Mouse (Mus musculus) forebrain, embryonic 16.5 days (tissue): ENCODE data around the gene Alkbh6. TPM values are rescaled to one million over a fixed set of nuclear protein-coding genes. Genes with fewer than 3 reads are reported as not detected.

Experiments
- ATAC-seq: fragments of 200-750 bp; cut with Nextera tagmentation; 2 replicates; pipeline ENCODE4 v1.8.0; 2017; ENCODE audit warnings: mild to moderate bottlenecking, moderate library complexity
- H3K27ac ChIP-seq: fragments of 300-500 bp; sonication (generic); 2 replicates; pipeline ENCODE4 v1.5.1; 2014; ENCODE audit warnings: low read length, control low read depth
- H3K27me3 ChIP-seq: fragments of 300-500 bp; sonication (generic); replicated peaks from 2 replicates; pipeline ENCODE4 v1.6.1; 2014; ENCODE audit warnings: low read length; ENCODE audit not compliant: control insufficient read depth, insufficient read depth
- H3K36me3 ChIP-seq: fragments of 300-500 bp; sonication (generic); 2 replicates; pipeline ENCODE4 v1.6.1; 2014; ENCODE audit not compliant: control insufficient read depth, insufficient read depth
- H3K4me1 ChIP-seq: fragments of 300-500 bp; sonication (generic); replicated peaks from 2 replicates; pipeline ENCODE4 v1.6.1; 2014; ENCODE audit warnings: low read length; ENCODE audit not compliant: control insufficient read depth, insufficient read depth
- H3K4me2 ChIP-seq: fragments of 300-500 bp; sonication (generic); 2 replicates; pipeline ENCODE4 v1.6.1; 2014; ENCODE audit warnings: mild to moderate bottlenecking, low read length, control low read depth
- H3K4me3 ChIP-seq: fragments of 300-500 bp; sonication (generic); replicated peaks from 2 replicates; pipeline ENCODE4 v1.5.1; 2014; ENCODE audit warnings: mild to moderate bottlenecking, low read length, control low read depth
- H3K9ac ChIP-seq: fragments of 300-500 bp; sonication (generic); replicated peaks from 2 replicates; pipeline ENCODE4 v1.6.1; 2014; ENCODE audit warnings: low read depth, low read length, control low read depth
- H3K9me3 ChIP-seq: fragments of 300-500 bp; sonication (generic); 2 replicates; pipeline ENCODE4 v1.6.1; 2016; ENCODE audit warnings: low read length; ENCODE audit not compliant: control insufficient read depth
- WGBS: fragments of 180-500 bp; shearing (Covaris S2); extraction: QIAGEN DNeasy Blood & Tissue Kit; methylation state at CpG from one replicate; pipeline ENCODE4 v1.1.7; 2014; 5-methylcytosine and 5-hydroxymethylcytosine counted together
- polyA plus RNA-seq: library from polyadenylated mRNA; unstranded; fragments of >200 nt; fragmentation: Nextera tagmentation; extraction: Ambion mirVana; gene quantifications from 2 replicates; pipeline ENCODE4 v1.2.1, GENCODE M21; 2015

Gene Alkbh6
- polyA plus RNA-seq, 1 experiment from 2014 or later, result 104 TPM

DNA sequence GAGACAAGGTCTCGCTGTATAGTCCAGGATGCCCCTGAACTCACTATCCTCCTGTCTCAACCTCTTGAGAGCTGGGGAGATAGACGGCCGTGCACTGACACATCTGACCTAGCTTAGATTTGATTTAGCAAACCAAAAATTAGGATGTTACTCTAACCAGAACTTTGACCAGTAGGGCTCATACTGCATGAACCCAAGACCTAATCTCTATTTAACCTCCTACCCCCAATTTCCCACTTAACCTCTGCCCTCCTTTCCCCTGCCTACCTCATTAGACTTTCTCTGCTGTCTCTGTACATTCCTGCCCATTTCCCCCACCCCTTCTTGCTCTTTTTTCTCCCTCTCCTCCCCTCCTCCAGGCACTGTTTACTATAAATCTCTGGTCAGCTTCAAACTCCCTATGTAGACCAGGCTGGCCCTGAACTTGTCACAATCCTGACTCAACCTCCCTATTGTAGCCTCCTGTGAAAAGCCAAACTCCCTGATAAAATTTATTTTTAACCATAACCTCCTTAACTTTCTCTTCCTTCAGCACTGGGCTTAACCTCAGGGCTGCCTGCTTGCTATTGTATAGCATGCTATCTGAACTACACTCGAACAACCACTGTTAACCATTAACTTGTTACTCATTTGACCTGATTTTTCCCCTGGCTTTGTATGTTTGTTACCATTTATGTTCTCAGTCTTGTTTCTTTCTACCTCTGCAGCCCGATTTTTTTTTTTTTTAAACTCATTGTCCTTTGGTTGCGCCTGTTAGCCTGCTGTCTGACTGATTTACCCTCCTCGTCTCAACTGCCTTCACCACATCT is 50.1 kb downstream of the Alkbh6 start:
- peaks cover 40% of the 10 kb centered on the region for H3K4me1 ChIP-seq
- no peaks in the 10 kb centered on the region for H3K9me3 ChIP-seq
- ATAC-seq, result no peak
- no peak overlapping the region for H3K27ac ChIP-seq
- WGBS, result 77% methylated on average over 7 of the region's 7 CpGs
- no peak overlapping the region for H3K4me2 ChIP-seq
- 0 out of 2 replicates have a peak overlapping the region, but pooled peaks have one; percentile 15 for H3K9ac ChIP-seq
- H3K4me3 ChIP-seq, result no peak overlapping the region
- no peaks in the 10 kb centered on the region for H3K27me3 ChIP-seq
- peaks cover 15% of the 10 kb centered on the region for H3K36me3 ChIP-seq

DNA sequence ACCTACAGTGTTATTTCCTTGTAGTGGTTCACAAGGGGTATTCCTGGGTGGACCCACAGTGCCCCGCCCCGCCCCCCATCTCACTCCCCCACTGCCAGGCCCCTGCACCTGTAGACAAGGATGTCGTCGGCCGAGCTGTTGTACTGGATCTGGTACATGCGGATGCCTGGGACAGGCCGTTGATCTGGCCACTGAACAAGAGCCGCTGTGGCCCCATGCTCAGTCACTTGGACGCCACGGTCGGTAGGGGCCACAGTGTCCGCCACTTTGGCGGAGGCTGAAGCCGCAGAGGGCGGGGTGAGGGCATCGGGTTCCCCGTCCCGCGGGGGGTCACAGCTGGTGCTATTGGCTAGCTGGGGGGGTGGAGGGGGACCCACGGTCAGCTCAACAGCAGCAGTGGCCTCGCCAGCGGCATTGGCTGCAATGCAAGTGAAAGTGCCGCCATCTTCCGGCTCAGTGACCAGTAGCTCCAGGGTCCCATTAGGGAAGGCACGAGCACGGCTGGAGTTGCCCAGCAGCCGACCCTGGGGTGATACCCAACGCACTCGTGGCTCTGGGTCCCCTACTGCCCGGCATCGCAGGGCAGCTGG is 50.9 kb downstream of the Alkbh6 start:
- no peak for ATAC-seq
- no peak overlapping the region for H3K27ac ChIP-seq
- H3K9ac ChIP-seq, result no peak overlapping the region
- peaks cover 42% of the 10 kb centered on the region for H3K4me1 ChIP-seq
- no peak overlapping the region for H3K4me2 ChIP-seq
- no peak overlapping the region for H3K4me3 ChIP-seq
- no peaks in the 10 kb centered on the region for H3K9me3 ChIP-seq
- 92% methylated on average over 31 of the region's 31 CpGs for WGBS
- no peaks in the 10 kb centered on the region for H3K27me3 ChIP-seq
- peaks cover 15% of the 10 kb centered on the region for H3K36me3 ChIP-seq

DNA sequence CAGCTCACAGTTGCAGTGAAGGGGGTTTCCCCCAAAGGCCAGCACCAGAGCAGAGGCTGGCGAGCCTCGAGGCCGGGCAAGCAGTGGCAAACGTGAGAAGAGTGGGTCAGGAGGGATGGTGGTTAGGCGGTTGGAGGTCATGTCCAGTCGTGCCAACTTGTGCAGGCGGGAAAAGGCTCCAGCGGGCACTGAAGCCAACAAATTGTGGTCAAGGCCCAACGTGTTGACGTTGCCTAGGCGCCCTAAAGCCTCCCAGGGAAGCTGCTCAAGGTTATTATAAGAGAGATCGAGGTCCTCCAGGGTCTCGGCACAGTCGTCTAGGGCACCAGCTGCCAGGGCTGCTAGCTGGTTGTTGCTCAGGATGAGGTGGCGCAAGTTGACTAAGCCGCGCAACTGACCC is 51.5 kb downstream of the Alkbh6 start:
- WGBS, result 95% methylated on average over 17 of the region's 17 CpGs
- H3K4me3 ChIP-seq, result no peak overlapping the region
- no peak overlapping the region for H3K27ac ChIP-seq
- H3K4me2 ChIP-seq, result no peak overlapping the region
- H3K9ac ChIP-seq, result no peak overlapping the region
- no peak for ATAC-seq
- H3K27me3 ChIP-seq, result no peaks in the 10 kb centered on the region
- H3K9me3 ChIP-seq, result no peaks in the 10 kb centered on the region
- peaks cover 15% of the 10 kb centered on the region for H3K36me3 ChIP-seq
- H3K4me1 ChIP-seq, result peaks cover 42% of the 10 kb centered on the region

DNA sequence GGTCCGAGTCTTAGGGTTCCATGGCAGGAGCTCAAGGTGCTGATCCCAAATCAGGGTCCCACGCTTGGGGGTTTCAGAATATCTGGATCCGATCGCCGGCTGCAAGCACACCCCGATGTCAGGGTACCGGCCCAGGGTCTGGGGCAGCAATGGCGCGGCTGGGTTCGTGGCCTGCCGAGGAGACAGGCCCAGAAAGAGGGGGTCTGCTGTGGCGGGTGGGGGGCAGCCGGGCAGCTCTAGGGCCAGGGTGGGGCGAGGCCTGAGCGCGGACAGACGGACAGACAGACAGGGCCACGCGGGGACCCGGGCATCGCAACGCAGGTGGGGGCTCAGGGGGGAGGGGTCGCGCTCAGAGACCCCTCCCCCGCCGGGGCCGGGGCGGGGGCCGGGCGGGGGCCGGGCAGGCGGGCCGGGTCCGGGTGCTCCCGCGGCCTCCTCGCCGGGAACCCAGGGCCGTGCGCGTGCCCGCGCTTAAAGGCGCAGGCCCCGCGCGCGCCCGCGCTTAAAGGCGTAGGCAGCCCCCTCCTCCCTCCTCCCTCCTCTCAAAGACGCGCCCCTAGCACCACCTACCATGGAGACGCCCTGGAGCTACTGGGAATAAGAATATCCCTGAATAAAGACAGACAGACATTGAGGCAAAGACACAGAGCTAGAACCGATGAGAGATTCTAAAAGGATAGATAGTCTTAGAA is 54.3 kb downstream of the Alkbh6 start, which contains the start of gene Lrfn3:
Lrfn3 (minus strand) TSS at position 121 of the 692 bp plus-strand sequence.
- peaks cover 42% of the 10 kb centered on the region for H3K4me1 ChIP-seq
- H3K36me3 ChIP-seq, result peaks cover 10% of the 10 kb centered on the region
- under 1% methylated on average over 27 of the region's 55 CpGs for WGBS
- peak within 1 kb of the TSS; percentile 83 for H3K4me3 ChIP-seq
- ATAC-seq, result peak; percentile 83
- 0 out of 2 replicates have a peak, but pooled peaks cover 3% of the 10 kb centered on the region for H3K27me3 ChIP-seq
- peak within 1 kb of the TSS; percentile 45; the same call in 1 of the 2 replicates for H3K27ac ChIP-seq
- no peaks in the 10 kb centered on the region for H3K9me3 ChIP-seq
- H3K4me2 ChIP-seq, result peak within 1 kb of the TSS; percentile 90
- H3K9ac ChIP-seq, result peak within 1 kb of the TSS; percentile 91

DNA sequence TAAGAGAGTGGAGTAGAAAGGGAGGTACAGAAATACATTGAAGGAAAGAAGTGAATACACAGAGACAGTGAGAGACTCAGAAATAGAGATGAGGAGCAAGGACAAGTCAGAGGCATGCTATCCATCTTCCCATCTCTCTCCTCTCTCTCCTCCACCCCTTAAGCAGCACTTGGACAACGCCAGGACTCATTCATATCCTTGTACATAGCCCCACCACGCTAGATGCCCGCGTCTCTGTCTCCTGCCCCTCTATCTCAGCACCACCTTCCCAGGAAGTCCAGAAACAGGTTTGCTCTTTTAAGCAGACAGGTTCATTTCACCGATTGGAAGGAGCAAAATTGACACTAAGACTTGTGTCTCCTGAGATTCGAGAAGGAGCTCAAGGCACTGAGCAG is 54.8 kb downstream of the Alkbh6 start:
- H3K9ac ChIP-seq, result peak overlapping the region; percentile 91
- peak overlapping the region; percentile 83 for H3K4me3 ChIP-seq
- H3K27ac ChIP-seq, result no peak overlapping the region
- peaks cover 10% of the 10 kb centered on the region for H3K36me3 ChIP-seq
- H3K4me1 ChIP-seq, result peaks cover 36% of the 10 kb centered on the region
- H3K9me3 ChIP-seq, result no peaks in the 10 kb centered on the region
- H3K4me2 ChIP-seq, result peak overlapping the region; percentile 90
- 74% methylated on average over 6 of the region's 6 CpGs for WGBS
- 0 out of 2 replicates have a peak, but pooled peaks cover 3% of the 10 kb centered on the region for H3K27me3 ChIP-seq
- peak; percentile 36 for ATAC-seq

Other genes with a start within 250 kb of the Alkbh6 start
- gene Zfp82, start 235.8 kb upstream of the Alkbh6 start, polyA plus RNA-seq, result 16.4 and 17.5 TPM in 2 replicates
- 2.5 and 3.3 TPM in 2 replicates for gene Gm26920, start 218.3 kb upstream of the Alkbh6 start, polyA plus RNA-seq
- 20.6 and 22.1 TPM in 2 replicates for gene Zfp566, start 218.2 kb upstream of the Alkbh6 start, polyA plus RNA-seq
- 112 and 137 TPM in 2 replicates for gene Zfp260, start 213.9 kb upstream of the Alkbh6 start, polyA plus RNA-seq
- 30.6 and 32.5 TPM in 2 replicates for gene Zfp382, start 186.8 kb upstream of the Alkbh6 start, polyA plus RNA-seq
- gene Zfp146, start 139.0 kb upstream of the Alkbh6 start, polyA plus RNA-seq, result 17.4 and 18.0 TPM in 2 replicates
- 2.4 and 4.1 TPM in 2 replicates for gene Cox7a1, start 124.6 kb upstream of the Alkbh6 start, polyA plus RNA-seq
- 59.7 and 68.4 TPM in 2 replicates for gene Capns1, start 109.9 kb upstream of the Alkbh6 start, polyA plus RNA-seq
- gene Polr2i, start 76.8 kb upstream of the Alkbh6 start, polyA plus RNA-seq, result 160 and 165 TPM in 2 replicates
- gene Tbcb, start 76.4 kb upstream of the Alkbh6 start, polyA plus RNA-seq, result 358 and 393 TPM in 2 replicates
- gene Ovol3, start 73.0 kb upstream of the Alkbh6 start, polyA plus RNA-seq, result not detected in 2 replicates
- 0.36 and 0.42 TPM in 2 replicates for gene Thap8, start 28.6 kb upstream of the Alkbh6 start, polyA plus RNA-seq
- 6.2 and 8.2 TPM in 2 replicates for gene Wdr62, start 28.3 kb upstream of the Alkbh6 start, polyA plus RNA-seq
- gene Clip3, start 17.0 kb upstream of the Alkbh6 start, polyA plus RNA-seq, result 129 and 145 TPM in 2 replicates
- 8.5 and 11.7 TPM in 2 replicates for gene Syne4, start 6.1 kb downstream of the Alkbh6 start, polyA plus RNA-seq
- gene E130208F15Rik, start 13.0 kb downstream of the Alkbh6 start, polyA plus RNA-seq, result not detected in 2 replicates
- 18.0 and 19.3 TPM in 2 replicates for gene Sdhaf1, start 15.2 kb downstream of the Alkbh6 start, polyA plus RNA-seq
- gene Lrfn3, start 54.1 kb downstream of the Alkbh6 start, polyA plus RNA-seq, result 10.4 and 13.4 TPM in 2 replicates
- 14.0 and 19.1 TPM in 2 replicates for gene Tyrobp, start 105.0 kb downstream of the Alkbh6 start, polyA plus RNA-seq
- gene Hcst, start 111.1 kb downstream of the Alkbh6 start, polyA plus RNA-seq, result not detected in 2 replicates
- gene Nfkbid, start 113.0 kb downstream of the Alkbh6 start, polyA plus RNA-seq, result 2.3 and 3.4 TPM in 2 replicates
- 584 and 649 TPM in 2 replicates for gene Aplp1, start 136.8 kb downstream of the Alkbh6 start, polyA plus RNA-seq
- gene Kirrel2, start 149.0 kb downstream of the Alkbh6 start, polyA plus RNA-seq, result 0.22 and 0.43 TPM in 2 replicates
- gene Nphs1, start 149.6 kb downstream of the Alkbh6 start, polyA plus RNA-seq, result not detected in 2 replicates
- gene Prodh2, start 184.9 kb downstream of the Alkbh6 start, polyA plus RNA-seq, result not detected in 2 replicates
- gene Arhgap33, start 226.3 kb downstream of the Alkbh6 start, polyA plus RNA-seq, result 122 and 148 TPM in 2 replicates
- 9.3 and 11.1 TPM in 2 replicates for gene Hspb6, start 243.5 kb downstream of the Alkbh6 start, polyA plus RNA-seq
- 8.8 and 13.5 TPM in 2 replicates for gene Proser3, start 243.6 kb downstream of the Alkbh6 start, polyA plus RNA-seq